Mouse (Mus musculus) heart, adult 11 months (tissue): ENCODE measurements around the gene Macf1.
"Not testable (repeated sequence)": the region's sequence is repeated elsewhere in the genome, so short reads cannot be mapped to it uniquely, and the experiment has no call there.

ENCODE experiments used
- DNase-seq: peaks from one replicate; pipeline ENCODE4 v3.0.0; 2022

The Macf1 gene

DNA sequence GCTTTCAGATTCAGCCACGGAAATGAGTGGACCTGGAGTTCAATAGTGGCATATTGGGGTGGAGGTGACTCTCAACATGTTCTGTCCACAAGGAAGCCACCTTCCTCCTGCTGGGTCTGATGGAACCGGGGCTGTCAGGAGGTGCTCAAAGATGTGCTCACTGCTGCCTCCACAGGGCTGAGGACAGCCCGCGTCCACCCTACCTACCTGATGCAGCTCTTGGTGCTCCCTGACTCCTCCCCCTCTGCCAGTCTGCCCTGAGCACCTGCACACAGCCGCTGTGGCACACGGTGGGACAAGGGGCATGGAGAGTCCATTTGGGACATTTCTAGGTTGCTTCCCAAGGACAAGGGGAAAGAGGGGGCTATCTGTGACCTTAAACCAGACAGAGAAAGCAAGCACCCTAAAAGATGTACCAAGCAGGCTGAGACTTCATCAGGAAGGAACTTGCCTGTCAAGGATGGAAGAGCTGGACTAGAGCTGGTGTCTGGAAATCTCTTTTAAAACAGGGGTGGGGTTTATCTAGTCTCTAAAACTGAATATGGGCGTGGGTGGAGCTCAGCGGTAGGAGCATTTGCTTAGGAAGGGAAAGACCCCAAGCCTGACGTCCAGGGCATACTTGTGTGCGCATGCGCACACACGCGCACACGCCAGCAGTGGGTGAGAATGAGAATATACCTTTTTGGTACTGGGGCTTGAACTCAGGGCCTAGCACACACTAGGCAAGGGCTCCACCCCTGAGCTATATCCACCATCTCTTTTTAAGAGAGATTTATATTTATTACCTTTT lies 348.2 kb downstream of the Macf1 start:
- DNase-seq: no peak

DNA sequence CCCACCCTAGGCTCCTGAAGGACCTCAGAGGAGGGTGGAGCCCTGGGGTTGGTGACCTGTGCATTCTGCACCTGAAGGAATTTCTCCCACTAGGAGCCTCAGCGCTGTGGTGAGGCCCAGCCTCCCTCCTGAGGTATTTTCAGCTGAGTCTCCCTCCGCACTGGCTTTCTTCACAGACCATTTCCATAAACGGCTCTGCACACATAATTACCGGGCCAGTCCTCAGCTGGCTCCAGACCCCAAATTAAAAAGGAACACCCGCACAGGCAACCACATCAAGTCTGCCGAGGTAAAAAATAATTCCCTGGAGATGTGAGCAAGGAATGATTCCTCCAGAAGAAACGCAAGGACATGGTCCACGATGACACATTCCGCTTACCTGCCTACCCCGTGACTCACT lies 348.9 kb downstream of the Macf1 start:
- not testable (repeated sequence) for DNase-seq

DNA sequence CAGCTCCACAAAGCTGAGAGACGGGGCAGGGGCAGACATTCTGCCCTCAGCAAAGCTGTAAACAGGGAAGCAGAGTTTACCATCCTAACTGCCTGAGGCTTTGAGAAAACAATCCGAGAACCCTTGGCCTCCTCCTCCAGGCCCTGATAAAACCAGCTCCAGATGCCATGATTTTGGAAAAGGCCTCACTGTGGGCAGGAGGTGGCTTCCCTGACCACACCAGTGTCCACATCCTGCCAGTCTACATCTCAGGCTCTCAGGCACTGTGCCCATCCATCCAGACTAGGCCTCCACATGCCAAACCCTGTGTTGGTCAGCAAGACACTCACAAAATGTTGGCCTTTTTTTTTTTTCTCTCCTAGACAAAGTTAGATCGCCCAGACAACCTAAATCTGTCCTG lies 350.0 kb downstream of the Macf1 start:
- no peak for DNase-seq

DNA sequence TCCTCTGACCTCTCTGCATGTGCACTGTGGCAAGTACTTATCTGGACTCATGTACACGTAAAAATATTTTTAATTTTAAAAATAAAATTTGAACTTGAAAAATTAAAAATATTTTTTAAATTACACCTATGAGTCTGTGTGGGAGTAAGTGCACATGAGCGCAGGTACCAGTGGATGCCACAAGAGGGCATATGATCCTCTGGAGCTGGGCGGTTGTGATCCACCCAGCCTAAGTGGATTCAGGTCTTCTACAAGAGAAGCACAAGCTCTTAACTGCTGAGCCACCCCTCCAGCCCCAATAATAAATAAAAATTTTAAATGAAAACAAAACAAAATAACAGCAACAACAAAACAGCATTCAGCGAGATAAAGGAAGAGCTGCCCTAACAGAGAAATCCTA lies 351.0 kb downstream of the Macf1 start:
- no peak for DNase-seq

DNA sequence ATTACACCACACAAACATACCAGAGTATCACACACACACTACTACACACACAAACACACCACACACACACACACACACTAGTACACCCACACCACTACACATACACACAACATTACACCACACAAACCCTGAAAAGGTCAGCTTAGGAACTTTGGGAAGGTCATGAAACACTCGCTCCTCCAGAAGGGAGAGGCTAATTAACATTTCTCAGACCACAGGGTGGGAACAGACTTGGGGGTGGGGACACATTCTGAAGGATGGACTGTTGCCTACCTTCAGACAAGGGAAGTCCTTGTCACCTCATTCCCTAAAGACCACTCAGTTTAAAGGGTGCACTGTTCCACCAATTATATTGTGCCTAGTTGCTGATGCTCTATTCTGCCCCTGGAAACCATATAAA lies 352.2 kb downstream of the Macf1 start:
- not testable (repeated sequence) for DNase-seq

DNA sequence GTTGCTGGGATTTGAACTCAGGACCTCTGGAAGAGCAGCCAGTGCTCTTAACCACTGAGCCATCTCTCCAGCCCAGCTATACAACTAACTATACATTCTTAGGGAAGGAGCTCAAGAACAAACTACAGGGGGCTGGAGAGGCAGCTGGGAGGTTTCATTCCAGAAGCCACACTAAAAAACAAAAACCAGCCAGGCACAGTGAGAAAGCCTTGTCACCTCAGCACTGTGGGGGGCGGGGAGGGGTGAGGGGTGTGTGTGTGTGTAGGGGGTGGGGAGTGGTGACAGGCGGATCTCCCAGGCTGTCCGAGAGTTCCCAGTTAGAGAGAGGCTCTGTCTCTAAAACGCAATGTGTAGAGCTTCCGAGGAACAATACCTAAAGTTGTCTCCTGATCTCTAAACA lies 352.8 kb downstream of the Macf1 start:
- DNase-seq: no peak

DNA sequence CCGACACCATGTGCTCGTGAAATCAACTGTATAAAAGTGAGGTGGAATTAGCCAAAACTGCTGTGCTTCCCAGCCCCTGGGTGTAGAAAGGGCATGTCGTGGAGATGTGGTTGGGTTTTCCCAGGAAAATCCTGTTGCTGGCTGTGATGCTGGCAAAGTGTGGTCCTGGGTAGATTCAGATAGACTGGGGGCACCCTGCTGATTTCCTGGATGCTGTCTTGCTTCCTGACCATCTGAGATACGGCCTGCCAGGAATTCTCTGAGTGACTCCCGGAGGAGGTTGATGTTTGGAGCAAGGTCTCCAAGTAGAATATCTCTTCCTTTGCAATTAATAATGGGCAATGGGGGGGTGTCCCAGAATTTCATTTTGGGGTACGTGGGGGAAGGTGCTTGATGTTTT lies 355.2 kb downstream of the Macf1 start:
- DNase-seq: no peak

DNA sequence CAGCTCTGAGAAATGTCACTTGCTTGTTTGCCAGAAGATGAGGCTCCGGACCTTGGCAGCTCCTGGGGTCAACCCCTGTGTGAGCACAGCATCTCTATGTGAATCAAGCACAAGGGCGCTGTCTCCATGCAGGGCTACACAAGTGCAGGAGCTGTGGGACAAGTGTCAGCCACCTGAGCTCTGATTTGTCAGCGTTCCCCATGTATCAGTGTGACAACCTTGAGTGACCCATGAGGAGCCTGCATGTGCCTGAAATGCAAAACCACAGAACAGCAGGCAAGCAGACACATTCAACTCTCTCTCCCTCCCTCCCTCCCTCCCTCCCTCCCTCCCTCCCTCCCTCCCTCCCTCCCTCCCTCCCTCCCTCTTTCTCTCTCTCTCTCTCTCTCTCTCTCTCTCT lies 356.5 kb downstream of the Macf1 start:
- DNase-seq: no peak

DNA sequence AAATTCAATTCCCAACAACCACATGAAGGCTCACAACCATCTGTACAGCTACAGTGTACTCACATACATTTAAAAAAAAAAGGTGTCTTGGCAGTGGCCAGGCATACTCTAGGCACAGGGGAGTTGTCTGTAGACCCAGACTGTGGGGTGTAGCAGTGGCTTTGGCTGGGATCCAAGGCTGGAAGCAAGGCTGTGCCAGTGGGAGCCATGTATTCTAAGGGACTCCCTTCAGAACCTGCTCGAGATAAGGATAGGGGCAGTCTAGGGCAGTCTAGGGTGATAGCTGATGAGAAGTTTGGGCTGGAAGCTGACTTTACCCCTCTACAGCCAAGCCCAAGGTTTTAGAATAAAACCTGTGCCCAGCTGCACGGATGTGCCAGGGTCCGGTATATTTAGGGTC lies 358.1 kb downstream of the Macf1 start:
- no peak for DNase-seq

DNA sequence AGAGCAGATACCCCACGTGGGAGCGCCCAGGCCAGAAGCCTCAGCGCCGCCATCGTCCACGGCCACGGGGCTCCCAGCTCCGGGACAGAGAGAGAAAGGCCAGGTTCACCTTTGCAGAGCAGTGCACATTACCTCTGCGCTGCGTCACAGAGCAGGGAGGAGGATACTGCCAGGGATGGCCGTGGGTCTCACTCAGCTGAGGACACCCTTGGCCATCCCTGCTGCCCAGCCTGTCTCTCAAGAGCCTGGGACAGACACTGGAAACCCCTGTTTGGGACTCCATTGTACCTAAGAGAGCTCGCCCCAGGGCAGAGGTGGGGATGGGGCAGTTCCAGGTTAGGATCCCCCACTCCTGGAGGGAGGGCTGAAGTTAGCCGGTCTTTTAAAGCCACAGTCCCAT lies 360.6 kb downstream of the Macf1 start, which contains the start of gene Oxct2a:
TSS of gene Oxct2a (minus strand) at position 101 of the 400 bp plus-strand sequence.
- DNase-seq: no peak

DNA sequence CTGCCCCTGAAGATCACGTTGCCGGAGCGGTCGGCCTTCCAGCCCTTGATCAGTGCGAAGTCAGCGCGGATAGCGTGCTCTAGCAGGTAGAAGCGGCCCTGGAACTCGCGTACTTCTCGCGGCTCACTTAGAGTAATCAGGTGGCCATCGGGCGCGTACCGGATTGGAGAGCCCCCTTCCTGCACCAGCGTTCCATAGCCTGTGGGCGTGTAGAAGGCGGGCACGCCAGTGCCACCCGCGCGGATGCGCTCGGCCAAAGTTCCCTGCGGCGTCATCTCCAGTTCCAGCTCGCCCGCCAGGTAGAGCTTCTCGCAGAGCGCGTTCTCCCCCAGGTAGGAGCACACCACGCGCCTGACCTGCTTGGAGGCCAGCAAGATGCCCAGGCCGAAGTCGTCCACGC lies 361.2 kb downstream of the Macf1 start:
- DNase-seq: not testable (repeated sequence)

DNA sequence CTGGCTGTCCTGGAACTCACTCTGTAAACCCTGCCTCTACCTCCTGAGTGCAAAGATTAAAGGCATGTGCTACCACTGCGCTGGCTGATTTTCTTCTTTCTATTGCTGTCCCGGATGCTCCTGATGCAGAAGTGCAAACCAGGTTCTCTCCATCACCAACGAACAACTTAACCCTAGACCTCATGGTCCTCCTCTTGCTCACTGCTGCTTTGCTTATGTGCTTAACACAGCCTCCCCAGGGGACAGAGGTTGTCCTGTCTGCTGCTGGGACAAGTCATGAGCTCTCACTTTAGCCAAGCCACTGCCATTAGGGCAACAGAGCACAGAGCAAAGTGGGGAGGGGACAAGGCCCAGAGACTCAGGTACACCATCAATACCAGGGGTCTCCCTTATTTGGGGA lies 369.7 kb downstream of the Macf1 start:
- no peak for DNase-seq

DNA sequence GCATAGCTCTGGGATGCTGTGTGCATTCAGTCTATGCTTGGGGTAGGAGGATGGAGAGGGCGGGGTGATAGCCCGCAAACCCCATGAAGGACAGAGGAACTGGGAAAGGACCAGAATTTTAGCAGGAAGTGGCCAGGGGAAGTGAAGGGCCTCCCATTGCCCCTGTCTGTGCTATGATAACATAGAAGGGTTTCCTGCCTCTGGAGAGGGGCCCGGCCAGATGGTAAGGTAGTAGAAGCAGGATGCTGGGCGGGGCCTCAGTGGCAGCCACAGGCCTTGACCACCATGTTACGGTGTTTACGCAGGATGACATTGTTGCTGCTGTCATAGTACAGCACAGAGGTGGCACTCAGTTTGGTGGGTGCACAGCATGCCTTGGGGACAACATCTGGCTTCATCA lies 371.1 kb downstream of the Macf1 start:
- no peak for DNase-seq

DNA sequence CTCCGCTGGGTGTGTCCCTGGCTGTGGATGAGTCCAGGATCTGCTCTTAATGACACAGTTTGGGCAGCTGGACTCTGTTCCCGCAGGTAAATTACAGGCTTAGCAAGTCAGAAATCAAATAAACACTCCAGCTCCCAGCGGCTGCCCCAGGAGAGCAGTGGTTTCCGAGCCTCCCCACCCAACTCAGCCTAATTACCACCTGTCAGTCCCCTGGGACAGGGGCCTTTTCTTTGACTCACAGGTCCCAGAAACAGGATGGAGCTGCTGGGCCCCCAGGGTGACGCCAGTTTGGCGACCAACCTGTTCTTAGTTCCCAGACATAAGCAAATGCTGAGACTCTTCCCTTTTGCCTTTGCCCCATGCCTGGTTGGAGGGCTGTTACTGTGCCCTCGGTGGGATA lies 372.3 kb downstream of the Macf1 start:
- no peak for DNase-seq

DNA sequence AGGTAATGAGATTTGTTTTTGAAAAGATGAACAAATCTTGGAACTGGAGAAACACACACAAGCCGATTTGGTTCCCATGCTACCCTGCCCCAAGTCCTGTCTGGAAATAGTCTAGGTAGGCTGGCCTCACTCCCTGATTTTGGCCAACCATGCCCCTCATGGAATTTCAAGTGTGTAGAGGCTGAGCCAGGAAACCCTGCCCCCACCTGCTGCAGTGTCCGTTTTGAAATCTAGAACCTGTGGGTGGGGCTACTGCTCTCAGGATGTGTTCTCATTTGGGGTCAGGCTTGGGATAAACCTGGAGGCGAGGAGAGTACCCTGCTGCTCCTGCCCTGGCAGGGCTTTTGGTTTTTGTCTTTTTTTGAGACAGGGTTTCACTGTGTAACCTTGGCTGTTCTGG lies 375.9 kb downstream of the Macf1 start:
- DNase-seq: peak; percentile 91

DNA sequence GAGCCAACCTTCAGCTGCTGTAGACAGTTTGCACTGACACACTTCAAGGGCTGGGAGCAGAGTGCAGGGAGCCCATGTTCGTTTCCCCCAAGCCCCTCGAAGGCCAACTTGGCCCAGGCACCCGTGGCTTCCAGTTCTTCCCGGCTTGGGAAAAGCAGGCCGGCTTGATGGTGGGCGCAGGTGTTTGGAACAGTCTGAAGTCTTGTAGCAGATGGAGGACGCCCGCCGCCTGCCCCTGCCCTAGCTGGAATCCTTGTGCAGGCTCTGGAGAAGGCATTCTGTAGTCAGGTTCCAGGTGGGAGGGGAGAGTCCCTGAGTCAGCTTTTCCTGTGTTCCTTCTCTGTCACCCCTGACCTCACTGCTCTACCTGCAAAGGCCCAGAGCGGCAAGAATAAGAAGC lies 377.2 kb downstream of the Macf1 start:
- peak; percentile 87 for DNase-seq

DNA sequence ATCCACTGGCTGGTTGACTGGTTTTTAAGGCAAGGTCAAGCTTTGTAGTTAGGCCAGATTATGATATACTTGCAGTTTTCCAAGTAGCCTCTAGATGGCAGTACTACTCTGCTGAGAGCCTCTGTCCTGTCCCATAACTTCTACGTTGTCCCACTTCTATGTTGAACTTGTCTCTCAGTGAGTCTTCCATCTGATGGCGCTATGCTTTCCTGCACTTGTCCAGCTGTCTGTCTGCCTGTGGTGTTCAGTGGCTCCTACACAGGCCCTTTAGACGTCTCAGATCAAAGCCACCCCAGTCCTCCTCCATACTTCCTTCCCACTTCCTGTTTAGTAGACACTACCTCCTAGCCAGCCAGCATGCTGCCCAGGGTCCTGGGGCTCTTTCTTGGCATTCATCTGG lies 378.4 kb downstream of the Macf1 start:
- DNase-seq: no peak
